12 mouse cellular contexts compared by ENCODE assay signal in the genomic region with DNA sequence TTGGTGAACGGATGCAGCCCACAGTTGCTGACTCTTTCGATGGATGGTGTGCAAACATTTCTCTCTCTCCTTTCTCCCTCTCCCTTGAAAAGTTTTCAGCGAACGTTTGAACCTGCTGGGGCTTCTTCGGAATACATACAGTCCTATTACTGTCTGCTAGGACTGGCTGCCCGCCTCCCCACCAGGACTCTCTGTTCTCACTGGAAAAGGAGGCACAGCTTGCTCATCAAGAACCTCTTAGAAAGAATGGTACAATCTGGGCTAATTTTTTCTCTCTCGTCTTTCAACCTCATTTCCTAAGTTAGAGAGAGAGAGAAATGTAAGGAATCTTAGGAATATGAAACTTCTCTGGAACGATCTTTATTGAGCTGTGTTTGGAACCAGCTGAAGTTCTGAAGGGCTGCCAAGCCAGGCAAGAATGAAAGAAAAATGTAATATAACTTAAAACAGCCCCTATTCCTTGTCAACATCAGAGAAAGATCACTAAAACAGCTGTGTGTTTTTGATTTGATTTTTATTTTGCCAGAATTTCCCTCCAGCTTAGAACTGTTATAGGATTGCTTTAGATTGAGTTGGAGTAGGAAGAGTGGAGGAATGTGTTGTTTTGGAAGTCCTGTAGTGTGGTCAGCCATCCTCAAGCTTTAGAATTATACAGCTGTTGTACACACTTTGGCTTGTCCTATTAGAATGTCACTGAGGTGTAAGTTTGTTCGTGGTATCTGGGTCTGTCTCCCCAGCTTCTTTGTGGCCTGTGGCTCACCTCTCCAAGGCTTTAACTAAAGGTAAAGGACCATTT. TPM values are rescaled to one million over a fixed set of nuclear protein-coding genes. Genes with fewer than 3 reads are reported as not detected.
DNase-seq lines count a peak whose midpoint lies in the region; ATAC-seq and TF ChIP-seq lines count a peak whose summit lies in the region.
"Had no signal": no experiment of that assay in that cellular context is flagged by ENCODE, and none has a peak within 500 bp of the region (broad histone marks: within the 10 kb centered on the region; RNA-seq: fewer than 3 reads in every experiment).

No protein-coding gene starts in this region.

- 69% methylated on average over 9 of the region's 9 CpGs for WGBS in heart, postnatal 0 days
- WGBS in limb, embryonic 12.5 days = 71% methylated on average over 9 of the region's 9 CpGs
- WGBS in limb, embryonic 10.5 days = 84% methylated on average over 9 of the region's 9 CpGs
- WGBS in intestine, embryonic 15.5 days = 47% methylated on average over 9 of the region's 9 CpGs
- 89% methylated on average over 9 of the region's 9 CpGs for WGBS in midbrain, embryonic 13.5 days

- H3K27ac ChIP-seq in heart, postnatal 0 days (ENCODE audit: low read depth) = peak overlapping the region; percentile 18; the same call in 1 of the 2 replicates
- H3K27ac ChIP-seq in limb, embryonic 12.5 days = peak overlapping the region; percentile 24; the same call in 1 of the 2 replicates
- no peak overlapping the region; the same call in 1 of the 2 replicates for H3K27ac ChIP-seq in limb, embryonic 10.5 days
- 0 out of 2 replicates have a peak overlapping the region, but pooled peaks have one; percentile 42 for H3K27ac ChIP-seq in intestine, embryonic 15.5 days
- no peak overlapping the region for H3K27ac ChIP-seq in midbrain, embryonic 13.5 days
- H3K27ac ChIP-seq: midbrain, embryonic 12.5 days had no signal

- TF ChIP-seq CTCF in heart, postnatal 0 days (IDR thresholded peaks at IDR 0.05; ENCODE audit: low read depth) = no peak

- no peak overlapping the region for H3K9ac ChIP-seq in heart, postnatal 0 days (replicated peaks; ENCODE audit: low read depth, low read length)
- no peak overlapping the region for H3K9ac ChIP-seq in limb, embryonic 12.5 days (replicated peaks)
- no peak overlapping the region for H3K9ac ChIP-seq in intestine, embryonic 15.5 days
- no peak overlapping the region for H3K9ac ChIP-seq in midbrain, embryonic 13.5 days (replicated peaks)
- H3K9ac ChIP-seq: liver, postnatal 0 days; midbrain, embryonic 12.5 days had no signal

- 0 out of 2 replicates have a peak overlapping the region, but pooled peaks have one; percentile 4 for H3K4me2 ChIP-seq in heart, postnatal 0 days (ENCODE audit: low read depth, low read length)
- H3K4me2 ChIP-seq in limb, embryonic 12.5 days = no peak overlapping the region
- no peak overlapping the region for H3K4me2 ChIP-seq in intestine, embryonic 15.5 days (replicated peaks)
- H3K4me2 ChIP-seq in midbrain, embryonic 13.5 days (replicated peaks) = no peak overlapping the region
- H3K4me2 ChIP-seq: midbrain, embryonic 12.5 days had no signal

- H3K27me3 ChIP-seq in heart, postnatal 0 days (ENCODE audit: control insufficient read depth, insufficient read depth, low read length) = no peaks in the 10 kb centered on the region
- H3K27me3 ChIP-seq in limb, embryonic 12.5 days = no peaks in the 10 kb centered on the region
- no peaks in the 10 kb centered on the region for H3K27me3 ChIP-seq in limb, embryonic 10.5 days (ENCODE audit: low read depth, poor library complexity, severe bottlenecking)
- H3K27me3 ChIP-seq in intestine, embryonic 15.5 days (replicated peaks) = no peaks in the 10 kb centered on the region
- no peaks in the 10 kb centered on the region for H3K27me3 ChIP-seq in midbrain, embryonic 13.5 days
- H3K27me3 ChIP-seq: midbrain, embryonic 12.5 days; Patski had no signal

- no peak for DNase-seq in heart, postnatal 0 days (ENCODE audit: low spot score)
- no peak for DNase-seq in heart, postnatal 10 days
- no peak for DNase-seq in limb, embryonic 10.5 days (ENCODE audit: low spot score)
- DNase-seq in brain, adult 2 months (ENCODE audit: low read depth, low spot score) = peak; percentile 67
- no peak for DNase-seq in T-cell, adult 2 months (ENCODE audit: low spot score)
- DNase-seq: cerebellum, postnatal 36 days; liver, postnatal 0 days had no signal

- no peaks in the 10 kb centered on the region for H3K36me3 ChIP-seq in heart, postnatal 0 days (replicated peaks; ENCODE audit: control insufficient read depth, insufficient read depth, low read length)
- H3K36me3 ChIP-seq in limb, embryonic 12.5 days = no peaks in the 10 kb centered on the region
- no peaks in the 10 kb centered on the region for H3K36me3 ChIP-seq in limb, embryonic 10.5 days
- no peaks in the 10 kb centered on the region for H3K36me3 ChIP-seq in intestine, embryonic 15.5 days
- H3K36me3 ChIP-seq in midbrain, embryonic 13.5 days = no peaks in the 10 kb centered on the region
- H3K36me3 ChIP-seq: midbrain, embryonic 12.5 days had no signal

- H3K4me3 ChIP-seq in heart, postnatal 0 days (ENCODE audit: low read depth, low read length) = no peak overlapping the region
- no peak overlapping the region for H3K4me3 ChIP-seq in limb, embryonic 12.5 days (replicated peaks)
- H3K4me3 ChIP-seq in limb, embryonic 10.5 days = no peak overlapping the region
- H3K4me3 ChIP-seq in intestine, embryonic 15.5 days (replicated peaks) = no peak overlapping the region
- no peak overlapping the region for H3K4me3 ChIP-seq in midbrain, embryonic 13.5 days (replicated peaks)
- H3K4me3 ChIP-seq: midbrain, embryonic 12.5 days had no signal

- H3K9me3 ChIP-seq in heart, postnatal 0 days (replicated peaks; ENCODE audit: control insufficient read depth, low read length) = peaks cover 8% of the 10 kb centered on the region; the same call in 1 of the 2 replicates
- no peaks in the 10 kb centered on the region for H3K9me3 ChIP-seq in limb, embryonic 12.5 days
- H3K9me3 ChIP-seq in limb, embryonic 10.5 days (replicated peaks) = no peaks in the 10 kb centered on the region
- H3K9me3 ChIP-seq in intestine, embryonic 15.5 days = no peaks in the 10 kb centered on the region
- H3K9me3 ChIP-seq in midbrain, embryonic 13.5 days = no peaks in the 10 kb centered on the region
- H3K9me3 ChIP-seq: midbrain, embryonic 12.5 days had no signal

- H3K4me1 ChIP-seq in heart, postnatal 0 days (ENCODE audit: control insufficient read depth, insufficient read depth) = peaks cover 5% of the 10 kb centered on the region; the same call in 1 of the 2 replicates
- H3K4me1 ChIP-seq in limb, embryonic 12.5 days (replicated peaks) = peaks cover 26% of the 10 kb centered on the region
- H3K4me1 ChIP-seq in limb, embryonic 10.5 days = peaks cover 23% of the 10 kb centered on the region
- H3K4me1 ChIP-seq in intestine, embryonic 15.5 days (replicated peaks) = 0 out of 2 replicates have a peak, but pooled peaks cover 5% of the 10 kb centered on the region
- peaks cover 8% of the 10 kb centered on the region; the same call in 1 of the 2 replicates for H3K4me1 ChIP-seq in midbrain, embryonic 13.5 days (replicated peaks)
- H3K4me1 ChIP-seq: midbrain, embryonic 12.5 days had no signal

- ATAC-seq in heart, postnatal 0 days (ENCODE audit: insufficient read depth, low read depth) = no peak
- ATAC-seq in limb, embryonic 12.5 days (ENCODE audit: insufficient number of reproducible peaks, insufficient read depth, low FRiP score, low TSS enrichment, low read depth) = no peak
- 0 out of 2 replicates have a peak, but pooled peaks have one; percentile 15 for ATAC-seq in intestine, embryonic 15.5 days
- no peak for ATAC-seq in midbrain, embryonic 13.5 days
- ATAC-seq: liver, postnatal 0 days had no signal

- TF ChIP-seq EP300 in heart, postnatal 0 days (IDR thresholded peaks at IDR 0.05; ENCODE audit: low read depth) = no peak

- intact Hi-C loops in heart, postnatal 10 days (cut with DNase I) = no loop called here

RNA-seq across cellular contexts. Expression of a gene that starts 27.0 kb away (rescaled TPM):
- total RNA-seq in heart, postnatal 0 days (2014; rRNA removed; ENCODE audit: low replicate concordance) = 38.0 and 44.4 TPM in 2 replicates
- polyA plus RNA-seq in heart, postnatal 0 days (2015; fragmentation: Nextera tagmentation; extraction: Ambion mirVana) = 14.2 and 16.7 TPM in 2 replicates
- total RNA-seq in heart, postnatal 10 days (2021) = 10 to 100 TPM; 43.1 to 46.3 TPM
- polyA plus RNA-seq in limb, embryonic 12.5 days (2016; fragmentation: Nextera tagmentation; extraction: Ambion mirVana) = 35.8 and 37.0 TPM in 2 replicates
- 19.3 and 25.3 TPM in 2 replicates for polyA plus RNA-seq in limb, embryonic 10.5 days (2016; fragmentation: Nextera tagmentation; extraction: Ambion mirVana)
- polyA plus RNA-seq in intestine, embryonic 15.5 days (2015; fragmentation: Nextera tagmentation; extraction: Ambion mirVana) = 23.5 and 24.1 TPM in 2 replicates
- polyA plus RNA-seq in midbrain, embryonic 13.5 days (2015; fragmentation: Nextera tagmentation; extraction: Ambion mirVana) = 22.6 and 23.5 TPM in 2 replicates

Comparison
In these comparisons a context has a peak if more than half of its experiments do, and no peak if none do; other contexts are left out.
1. H3K27ac ChIP-seq: peak in heart, postnatal 0 days (single experiment), limb, embryonic 12.5 days (single experiment) and intestine, embryonic 15.5 days (single experiment); none in limb, embryonic 10.5 days (single experiment) and midbrain, embryonic 13.5 days (single experiment).